Mouse (Mus musculus) macrophage (primary cell): ENCODE measurements around the gene Hoxc13. TPM values are rescaled to one million over a fixed set of nuclear protein-coding genes. Genes with fewer than 3 reads are reported as not detected.

ENCODE experiments used
- H3K27ac ChIP-seq: fragments of 350-480 bp; formaldehyde crosslinking; 2 replicates; pipeline ENCODE4 v1.9.0; 2021
- H3K36me3 ChIP-seq: fragments of 350-480 bp; formaldehyde crosslinking; 2 replicates; pipeline ENCODE4 v1.9.0; 2021; ENCODE audit errors: inconsistent target
- H3K4me3 ChIP-seq: fragments of 350-480 bp; formaldehyde crosslinking; 2 replicates; pipeline ENCODE4 v1.9.0; 2021; ENCODE audit errors: inconsistent target
- H3K79me2 ChIP-seq: fragments of 350-480 bp; formaldehyde crosslinking; 2 replicates; pipeline ENCODE4 v1.9.0; 2021; ENCODE audit errors: inconsistent target
- WGBS: methylation state at CpG from one replicate; pipeline ENCODE4 v1.1.7; 2026; ENCODE audit warnings: inconsistent platforms; ENCODE audit not compliant: missing documents; 5-methylcytosine and 5-hydroxymethylcytosine counted together
- polyA plus RNA-seq: library from polyadenylated mRNA; stranded (reverse); fragments of 250-400 nt; gene quantifications from 3 replicates; pipeline ENCODE4 v1.2.4, GENCODE M21; 2018; ENCODE audit warnings: inconsistent platforms

Hoxc13 gene
- polyA plus RNA-seq, 1 experiment from 2014 or later, result not detected

DNA sequence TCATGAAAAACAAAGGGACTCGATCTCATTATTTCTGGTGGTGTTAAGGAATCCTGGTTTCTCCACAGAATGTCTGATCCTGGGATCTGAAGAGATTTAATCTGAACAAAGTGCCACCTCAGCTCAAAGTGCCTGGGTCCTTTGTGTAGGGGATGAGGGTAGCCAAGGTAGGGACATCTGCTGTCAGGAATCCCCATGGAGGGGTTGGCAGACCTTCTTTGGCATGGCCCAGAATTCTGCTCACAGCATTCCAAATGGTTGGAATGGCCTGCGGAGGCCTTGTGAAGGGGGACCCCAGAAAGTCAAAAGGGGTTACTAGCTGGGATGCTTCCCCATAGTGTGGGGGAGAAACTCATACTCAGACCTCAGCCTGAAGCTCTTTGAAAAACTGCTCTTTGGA is 27.9 kb downstream of the Hoxc13 start:
- 4% methylated on average over 2 of the region's 2 CpGs for WGBS

DNA sequence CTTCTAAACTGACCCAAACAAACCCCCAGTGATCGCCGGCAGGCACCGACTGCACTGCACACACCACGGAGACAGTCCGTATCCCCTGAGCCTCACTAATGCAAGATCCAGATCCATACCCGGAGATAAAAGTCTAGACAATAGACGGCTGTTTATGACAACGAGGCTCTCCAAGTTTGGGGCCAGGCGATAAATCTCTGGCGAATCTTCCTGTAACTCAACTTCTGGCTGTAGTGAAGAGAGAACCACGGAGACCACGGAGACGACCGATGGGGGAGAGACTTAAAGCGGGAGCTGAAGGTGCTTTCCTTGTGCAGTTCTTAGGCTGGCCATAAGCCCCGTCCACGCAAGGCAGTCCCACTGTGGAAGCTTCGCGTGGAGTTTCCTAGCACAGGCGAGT is 28.8 kb downstream of the Hoxc13 start:
- 5% methylated on average over 20 of the region's 20 CpGs for WGBS
- Histone ChIP-seq H3K4me3 (no peak overlapping the region), H3K79me2 (no peaks in the 10 kb centered on the region), H3K36me3 (no peaks in the 10 kb centered on the region), H3K27ac (no peak overlapping the region)

More for the DNA sequence above, 27.9 kb downstream of the Hoxc13 start:
- H3K4me3 ChIP-seq, result no peak overlapping the region
- H3K36me3 ChIP-seq, result no peaks in the 10 kb centered on the region
- H3K27ac ChIP-seq, result no peak overlapping the region
- H3K79me2 ChIP-seq, result no peaks in the 10 kb centered on the region

DNA sequence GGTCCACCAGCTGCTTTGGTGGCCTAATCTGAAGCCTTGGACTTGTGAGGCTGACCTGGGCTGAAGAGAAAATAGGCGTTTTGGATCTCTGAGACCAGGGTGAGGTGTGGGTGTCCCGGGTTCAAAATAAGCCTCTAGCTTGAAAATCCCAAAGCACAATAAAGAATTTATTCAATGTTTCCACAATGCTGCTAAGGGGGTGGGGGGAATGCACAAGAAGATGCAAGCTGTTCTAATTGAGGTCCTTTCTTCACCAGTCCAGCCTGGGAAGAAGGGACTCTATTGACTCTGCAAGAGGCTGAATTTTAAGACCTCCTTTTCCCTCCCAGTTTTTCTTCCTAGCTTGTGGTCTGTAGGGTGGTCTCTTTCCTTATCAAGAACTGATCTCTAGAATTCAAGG is 30.0 kb downstream of the Hoxc13 start:
- Histone ChIP-seq H3K27ac (no peak overlapping the region), H3K79me2 (no peaks in the 10 kb centered on the region), H3K36me3 (no peaks in the 10 kb centered on the region), H3K4me3 (no peak overlapping the region)
- WGBS, result 16% methylated on average over 2 of the region's 2 CpGs

DNA sequence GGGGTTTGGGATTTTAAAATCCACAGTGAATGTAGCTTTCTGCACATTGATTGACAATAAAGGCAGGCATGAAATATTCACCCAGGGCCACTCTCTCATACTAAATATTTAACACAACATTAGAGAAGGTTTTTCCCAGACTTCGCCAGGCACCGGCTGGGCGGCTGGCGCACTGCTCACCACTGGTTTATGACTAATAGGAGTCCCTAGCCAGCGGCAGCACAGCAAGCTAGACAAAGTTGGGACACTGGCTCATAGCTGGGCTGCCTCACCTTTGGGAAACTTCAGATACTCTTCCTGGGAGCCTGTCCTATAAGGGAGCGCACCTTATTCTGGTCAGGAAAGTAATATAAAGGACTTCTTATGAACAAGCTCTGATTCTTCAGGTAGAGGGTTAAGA is 32.7 kb downstream of the Hoxc13 start:
- Histone ChIP-seq H3K36me3 (no peaks in the 10 kb centered on the region), H3K79me2 (no peaks in the 10 kb centered on the region), H3K27ac (no peak overlapping the region), H3K4me3 (no peak overlapping the region)
- WGBS, result 19% methylated on average over 6 of the region's 6 CpGs

DNA sequence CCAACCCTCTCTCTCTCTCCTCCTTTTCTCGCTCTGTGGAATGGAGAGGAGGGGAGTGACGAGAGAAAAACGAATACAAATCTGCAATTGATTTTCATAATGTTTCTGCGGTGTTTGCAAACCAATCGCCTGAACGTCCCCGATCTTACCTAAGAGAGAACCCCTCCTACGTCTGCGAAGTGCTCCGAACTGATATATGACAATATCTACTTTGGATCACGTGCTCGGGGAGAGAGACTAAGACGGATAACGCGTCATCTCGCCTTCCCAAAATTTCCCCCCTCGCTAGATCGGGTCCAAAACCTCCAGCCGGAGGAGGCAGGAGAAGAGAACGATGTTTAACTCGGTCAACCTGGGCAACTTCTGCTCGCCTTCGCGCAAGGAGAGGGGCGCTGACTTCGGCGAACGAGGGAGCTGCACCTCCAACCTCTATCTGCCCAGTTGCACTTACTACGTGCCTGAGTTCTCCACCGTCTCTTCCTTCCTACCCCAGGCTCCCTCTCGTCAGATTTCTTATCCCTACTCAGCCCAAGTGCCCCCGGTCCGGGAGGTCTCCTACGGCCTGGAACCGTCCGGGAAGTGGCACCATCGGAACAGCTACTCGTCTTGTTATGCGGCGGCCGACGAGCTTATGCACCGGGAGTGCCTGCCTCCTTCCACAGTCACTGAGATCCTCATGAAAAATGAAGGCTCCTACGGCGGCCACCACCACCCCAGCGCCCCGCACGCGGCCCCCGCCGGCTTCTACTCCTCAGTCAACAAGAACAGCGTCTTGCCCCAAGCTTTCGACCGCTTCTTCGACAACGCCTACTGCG is 33.5 kb downstream of the Hoxc13 start, which contains the start of gene Hoxc11:
Gene Hoxc11, plus strand, starts transcription at position 236 of the 815 bp plus-strand sequence.
- Histone ChIP-seq H3K27ac (no peak within 1 kb of the TSS), H3K4me3 (no peak within 1 kb of the TSS), H3K79me2 (no peaks in the 10 kb centered on the region), H3K36me3 (no peaks in the 10 kb centered on the region)
- WGBS, result 5% methylated on average over 56 of the region's 57 CpGs

DNA sequence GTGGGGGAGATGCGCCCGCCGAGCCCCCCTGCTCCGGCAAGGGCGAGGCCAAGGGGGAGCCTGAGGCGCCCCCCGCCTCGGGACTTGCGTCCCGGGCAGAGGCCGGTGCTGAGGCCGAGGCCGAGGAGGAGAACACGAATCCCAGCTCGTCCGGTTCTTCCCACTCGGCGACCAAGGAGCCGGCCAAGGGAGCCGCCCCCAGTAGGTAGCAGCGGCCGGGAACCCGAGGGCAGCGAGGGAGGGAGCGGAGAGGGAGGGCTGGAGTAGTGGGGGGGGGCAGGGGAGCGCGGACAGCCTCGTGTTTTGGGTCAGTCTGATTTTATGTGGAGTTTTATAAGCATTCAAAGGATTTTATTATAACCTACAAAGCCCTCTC is 34.1 kb downstream of the Hoxc13 start:
- H3K79me2 ChIP-seq, result no peaks in the 10 kb centered on the region
- no peaks in the 10 kb centered on the region for H3K36me3 ChIP-seq
- H3K27ac ChIP-seq, result no peak overlapping the region
- no peak overlapping the region for H3K4me3 ChIP-seq
- 6% methylated on average over 18 of the region's 28 CpGs for WGBS

DNA sequence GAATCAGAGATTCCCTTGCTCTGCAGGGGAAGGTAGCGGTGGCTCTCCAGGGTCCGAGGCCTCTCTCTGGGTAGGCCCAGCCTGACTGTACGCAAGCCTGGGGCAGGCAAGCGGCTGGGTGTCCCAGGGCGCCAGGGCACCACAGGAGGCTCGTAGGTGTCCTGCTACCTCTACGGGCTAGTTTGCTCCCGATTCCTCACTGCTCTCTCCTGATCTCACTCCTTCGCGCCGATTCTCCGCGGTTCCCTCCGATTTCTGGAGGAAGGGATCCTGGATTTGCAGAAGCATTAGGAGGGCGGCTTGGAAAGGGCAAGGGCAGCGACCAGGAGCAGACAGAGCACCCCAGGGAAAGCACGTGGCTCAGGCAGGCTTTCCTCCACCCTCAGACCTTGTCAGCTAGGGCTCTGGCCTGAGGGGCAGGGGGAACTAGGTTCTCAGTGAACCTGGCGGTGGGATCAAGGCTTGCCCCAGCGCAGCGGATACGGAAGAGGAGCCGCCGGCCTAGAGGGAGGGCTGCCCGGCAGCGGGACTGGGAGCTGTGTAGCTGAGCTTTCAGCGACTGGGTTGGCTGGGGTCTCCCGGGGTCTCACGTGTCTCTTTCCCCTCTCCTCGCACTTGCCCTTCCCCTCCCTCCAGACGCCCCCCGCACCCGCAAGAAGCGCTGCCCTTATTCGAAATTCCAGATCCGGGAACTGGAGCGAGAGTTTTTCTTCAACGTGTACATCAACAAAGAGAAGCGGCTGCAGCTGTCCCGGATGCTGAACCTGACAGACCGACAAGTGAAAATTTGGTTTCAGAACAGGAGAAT is 35.1 kb downstream of the Hoxc13 start:
- H3K4me3 ChIP-seq, result no peak overlapping the region
- no peak overlapping the region for H3K27ac ChIP-seq
- H3K36me3 ChIP-seq, result no peaks in the 10 kb centered on the region
- WGBS, result 4% methylated on average over 40 of the region's 40 CpGs
- no peaks in the 10 kb centered on the region for H3K79me2 ChIP-seq

DNA sequence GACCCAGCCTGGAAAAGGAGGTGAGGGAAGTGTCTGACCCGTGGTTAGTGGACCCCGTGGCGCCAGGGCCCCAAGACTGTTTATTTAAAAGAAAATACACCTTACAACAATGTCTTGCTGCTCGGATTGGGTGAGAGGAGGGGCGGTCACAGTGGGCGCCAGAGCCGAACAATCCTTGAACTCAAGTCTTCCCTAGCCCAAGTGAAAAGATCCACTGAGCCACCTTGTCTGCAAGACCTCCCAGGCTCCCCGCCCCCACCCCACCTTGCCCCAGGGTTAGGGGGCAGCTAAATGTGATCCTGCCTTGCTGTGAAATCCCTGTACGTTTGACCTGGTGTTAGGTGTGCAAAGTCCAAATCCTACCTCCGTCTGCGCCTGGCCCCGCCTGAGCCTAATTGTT is 36.0 kb downstream of the Hoxc13 start:
- H3K36me3 ChIP-seq, result no peaks in the 10 kb centered on the region
- no peak overlapping the region for H3K4me3 ChIP-seq
- H3K79me2 ChIP-seq, result no peaks in the 10 kb centered on the region
- H3K27ac ChIP-seq, result no peak overlapping the region
- WGBS, result 9% methylated on average over 12 of the region's 12 CpGs

DNA sequence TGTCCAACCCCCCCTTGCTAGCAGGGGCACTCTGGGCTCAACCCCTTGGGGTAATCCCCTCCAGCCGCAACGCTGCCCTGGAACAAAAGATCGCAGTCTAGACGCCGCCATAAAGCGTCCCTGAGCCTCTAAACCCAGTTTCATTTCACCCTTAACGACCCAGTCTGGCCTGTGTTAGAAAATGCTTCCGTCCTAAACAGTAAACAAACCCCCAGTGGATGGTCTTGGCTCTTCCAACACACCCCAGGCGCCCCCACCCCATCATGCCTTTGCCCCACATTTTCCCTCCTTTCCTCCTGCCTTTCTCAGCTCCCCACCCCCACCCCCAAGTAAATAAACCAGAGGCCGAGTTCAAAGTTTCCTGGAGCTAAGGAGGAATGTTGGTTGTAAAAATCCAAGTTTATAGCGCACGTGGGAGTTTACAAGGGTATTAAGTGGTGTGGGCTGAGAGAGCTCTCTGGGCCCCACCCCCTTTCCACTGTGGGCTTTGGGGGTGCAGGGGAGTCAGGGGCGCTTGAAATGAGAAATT is 38.8 kb downstream of the Hoxc13 start:
- no peak overlapping the region for H3K4me3 ChIP-seq
- WGBS, result 7% methylated on average over 13 of the region's 13 CpGs
- no peaks in the 10 kb centered on the region for H3K36me3 ChIP-seq

DNA sequence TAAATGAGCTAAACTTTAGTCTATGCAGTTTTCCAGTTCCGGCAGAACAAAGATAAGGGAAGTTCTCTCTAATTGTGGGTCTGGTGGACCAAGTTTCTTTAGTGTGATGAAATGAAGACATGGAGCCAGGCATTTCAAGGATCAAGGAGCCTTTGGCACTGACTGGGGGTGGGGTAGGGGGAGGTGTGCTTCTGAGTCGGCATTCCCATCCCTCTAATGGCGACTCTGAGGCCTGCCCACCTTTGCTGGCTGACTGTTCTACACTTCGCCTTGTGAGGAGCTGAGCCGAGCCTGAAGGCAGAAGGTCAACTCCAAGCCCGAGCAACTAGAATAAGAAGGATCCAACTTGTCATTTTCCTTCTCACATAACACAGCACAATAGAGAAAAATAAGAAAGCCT is 40.8 kb downstream of the Hoxc13 start:
- Histone ChIP-seq H3K27ac (no peak overlapping the region), H3K36me3 (no peaks in the 10 kb centered on the region), H3K4me3 (no peak overlapping the region), H3K79me2 (no peaks in the 10 kb centered on the region)
- WGBS, result 8% methylated on average over 5 of the region's 6 CpGs

More for the DNA sequence above, 38.8 kb downstream of the Hoxc13 start:
- no peaks in the 10 kb centered on the region for H3K79me2 ChIP-seq
- H3K27ac ChIP-seq, result no peak overlapping the region

DNA sequence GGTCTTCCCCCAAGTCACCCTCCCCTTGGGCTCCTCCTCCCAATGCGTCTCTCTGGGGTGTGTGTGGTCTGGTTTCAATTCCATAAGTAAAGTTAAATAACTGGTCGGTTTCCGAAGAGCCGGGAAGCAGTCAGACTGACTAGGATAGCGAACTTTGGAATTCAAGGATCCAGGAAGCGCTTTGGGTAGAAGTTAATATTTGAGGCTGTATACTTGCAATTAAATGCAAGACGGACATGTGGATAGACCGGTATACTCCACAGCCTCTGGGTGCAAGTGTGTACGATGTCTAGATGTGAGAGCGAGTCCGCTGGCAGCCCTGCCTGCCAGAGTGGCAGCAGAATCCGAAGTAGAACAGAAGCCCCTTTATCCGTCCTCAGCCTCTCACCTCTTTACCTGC is 41.6 kb downstream of the Hoxc13 start:
- Histone ChIP-seq H3K4me3 (no peak overlapping the region), H3K27ac (no peak overlapping the region), H3K36me3 (no peaks in the 10 kb centered on the region), H3K79me2 (no peaks in the 10 kb centered on the region)
- WGBS, result 12% methylated on average over 13 of the region's 13 CpGs

DNA sequence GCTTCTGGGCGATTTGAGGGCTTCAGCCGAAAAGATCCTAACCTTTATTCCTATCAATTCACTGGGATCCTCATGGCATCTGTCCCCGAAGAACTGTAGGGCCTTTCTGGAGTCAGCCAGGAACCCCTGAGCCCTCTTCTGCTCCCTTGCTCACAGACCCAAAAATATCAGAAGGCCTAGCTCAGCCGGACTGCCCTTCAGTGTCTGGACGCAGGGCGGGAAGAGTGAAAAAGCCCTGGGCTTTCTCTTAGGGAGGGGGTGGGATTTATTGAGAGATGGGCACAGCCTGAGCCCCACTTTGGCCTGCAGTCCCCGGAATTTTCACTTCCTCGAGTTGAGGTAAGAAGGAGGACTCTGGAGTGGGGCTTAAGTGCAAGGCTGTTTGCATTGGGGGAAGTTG is 42.4 kb downstream of the Hoxc13 start:
- Histone ChIP-seq H3K36me3 (no peaks in the 10 kb centered on the region), H3K79me2 (no peaks in the 10 kb centered on the region), H3K4me3 (no peak overlapping the region), H3K27ac (no peak overlapping the region)
- 7% methylated on average over 8 of the region's 8 CpGs for WGBS

DNA sequence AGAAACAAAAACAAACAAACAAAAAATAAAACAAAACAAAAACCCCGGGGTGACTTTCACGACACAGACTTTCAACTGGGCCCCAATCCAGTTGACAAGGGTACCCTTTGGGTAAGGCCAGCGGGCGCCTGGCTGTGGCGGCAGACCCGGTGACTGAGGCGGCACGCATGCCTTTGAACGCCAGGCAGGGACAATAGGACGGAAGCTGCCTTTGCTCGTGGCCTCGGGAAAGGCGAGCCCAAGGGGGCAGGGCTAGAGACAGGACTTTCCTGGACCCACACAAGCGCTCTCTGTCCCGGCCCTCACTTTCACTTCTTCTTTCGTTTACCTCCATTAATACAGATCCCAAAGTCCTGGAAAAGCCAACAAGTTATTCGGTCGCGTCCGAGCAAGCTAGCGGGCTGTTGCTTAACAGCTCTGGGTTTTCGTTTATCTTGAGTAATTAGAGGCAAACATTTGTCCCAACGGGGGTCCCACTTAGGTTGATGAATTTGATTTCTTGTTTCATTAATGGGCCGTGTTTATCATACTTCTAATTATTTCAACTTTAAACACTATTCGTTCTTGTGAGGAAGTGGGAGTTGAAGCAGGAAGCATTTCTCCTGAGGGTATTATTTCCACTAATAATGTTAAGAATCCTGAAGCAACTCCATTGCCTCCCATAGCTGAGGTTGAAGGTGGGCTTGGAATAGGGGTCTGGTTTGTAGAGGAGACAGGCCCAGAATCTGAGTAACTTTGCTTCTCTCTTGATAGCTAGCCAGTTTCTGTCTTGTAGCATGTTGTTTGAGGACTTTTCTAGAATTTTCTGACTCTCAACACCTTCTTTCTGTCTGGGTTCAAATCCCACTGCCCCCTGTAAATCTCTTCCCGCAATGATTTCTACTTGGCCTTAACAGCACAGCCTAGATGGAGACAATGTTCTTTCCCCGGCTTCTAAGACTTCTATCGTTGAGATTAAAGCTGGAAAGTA is 43.1 kb downstream of the Hoxc13 start:
- Histone ChIP-seq H3K27ac (no peak overlapping the region), H3K79me2 (no peaks in the 10 kb centered on the region), H3K4me3 (no peak overlapping the region), H3K36me3 (no peaks in the 10 kb centered on the region)
- WGBS, result 3% methylated on average over 28 of the region's 28 CpGs
